Mouse (Mus musculus): Measurements from ENCODE around the gene Arf3. TPM values are rescaled to one million over a fixed set of nuclear protein-coding genes. Genes with fewer than 3 reads are reported as not detected.
A peak's percentile ranks its signal among the peaks of the same experiment; 100 is the strongest.

The Arf3 gene
- polyA plus RNA-seq, 2 experiments = 6.6 to 16.4 TPM

DNA sequence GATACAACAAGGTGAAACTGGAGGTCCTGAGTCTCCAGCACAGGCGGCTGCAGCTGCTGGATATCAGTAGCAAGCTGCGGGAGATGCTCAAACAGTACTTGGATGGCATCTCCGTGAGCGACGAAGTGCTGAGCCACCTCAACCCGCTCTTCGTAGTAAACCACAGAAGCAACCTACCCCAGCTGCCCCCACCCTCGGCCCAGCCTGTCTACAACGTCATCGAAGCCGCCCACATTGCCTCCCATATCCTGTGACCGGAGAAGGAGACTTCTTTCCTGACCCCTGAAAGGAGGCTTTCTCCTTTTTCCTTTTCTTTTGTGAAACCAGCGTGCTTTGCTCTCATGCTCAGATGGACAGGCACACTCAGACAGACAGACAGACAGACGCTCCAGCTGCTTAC is 40.2 kb downstream of the Arf3 start:
- Histone ChIP-seq H3K27me3 (ENCODE audit: control insufficient read depth, insufficient read depth, low read length) (no peaks in the 10 kb centered on the region; the same call in 1 of the 2 replicates), H3K4me3 (ENCODE audit: insufficient read depth in 1 of 2, low read depth in 2 of 2, low read length in 2 of 2) (no peak overlapping the region), H3K4me2 (ENCODE audit: low read depth) (no peak overlapping the region; the same call in 1 of the 2 replicates), H3K9me3 (ENCODE audit: control insufficient read depth, low read length) (no peaks in the 10 kb centered on the region), H3K36me3 (replicated peaks; ENCODE audit: control insufficient read depth, insufficient read depth, low read depth) (no peaks in the 10 kb centered on the region), H3K4me1 (replicated peaks; ENCODE audit: control insufficient read depth in 2 of 2, insufficient read depth in 2 of 2, low read length in 1 of 2) (0 out of 4 replicates have a peak, but pooled peaks cover 0 to 3% of the 10 kb centered on the region in 2 experiments), H3K27ac (no peak overlapping the region), H3K9ac (replicated peaks) (no peak overlapping the region)
- no peak for DNase-seq (ENCODE audit: low read depth in 3 of 3, low spot score in 3 of 3)
- 22% methylated on average over 14 of the region's 14 CpGs for WGBS (ENCODE audit: insufficient replicate concordance)
- ATAC-seq (ENCODE audit: insufficient read depth) = no peak
- TF ChIP-seq CTCF (IDR thresholded peaks at IDR 0.05; ENCODE audit: low read depth) (no peak), EP300 (IDR thresholded peaks at IDR 0.05; ENCODE audit: low read depth) (no peak)

DNA sequence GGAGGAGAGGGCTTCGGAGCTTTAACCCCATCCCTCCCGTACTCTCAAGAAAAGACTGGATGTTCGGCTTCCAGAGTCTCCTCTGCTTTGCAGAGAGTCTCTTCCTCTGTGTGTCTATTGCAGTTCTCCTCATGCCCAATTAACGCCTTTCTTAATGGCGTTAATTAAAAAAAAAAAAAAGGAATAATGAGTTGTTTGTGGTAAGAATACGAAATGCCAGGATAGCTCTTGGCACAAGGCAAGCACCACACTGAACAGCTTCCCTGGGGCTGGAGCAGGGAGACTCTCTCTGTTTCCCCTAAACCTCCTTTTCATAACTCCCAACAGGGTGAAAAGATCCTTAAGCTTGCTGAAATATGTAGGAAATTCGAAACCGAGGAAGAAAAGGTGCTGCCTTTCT is 40.8 kb downstream of the Arf3 start:
- WGBS (ENCODE audit: insufficient replicate concordance) = 74% methylated on average over 8 of the region's 8 CpGs
- no peaks in the 10 kb centered on the region; the same call in 1 of the 2 replicates for H3K27me3 ChIP-seq (ENCODE audit: control insufficient read depth, insufficient read depth, low read length)
- no peak for ATAC-seq (ENCODE audit: insufficient read depth)
- no peak overlapping the region for H3K27ac ChIP-seq
- H3K4me2 ChIP-seq (ENCODE audit: low read depth) = no peak overlapping the region
- H3K4me1 ChIP-seq (replicated peaks; ENCODE audit: control insufficient read depth in 2 of 2, insufficient read depth in 2 of 2, low read length in 1 of 2) = 0 out of 4 replicates have a peak, but pooled peaks cover 0 to 3% of the 10 kb centered on the region in 2 experiments
- TF ChIP-seq EP300 (IDR thresholded peaks at IDR 0.05; ENCODE audit: low read depth) (no peak), CTCF (IDR thresholded peaks at IDR 0.05; ENCODE audit: low read depth) (no peak)
- no peak overlapping the region for H3K9ac ChIP-seq (replicated peaks)
- no peak for DNase-seq (ENCODE audit: low read depth in 3 of 3, low spot score in 3 of 3)
- no peaks in the 10 kb centered on the region for H3K36me3 ChIP-seq (replicated peaks; ENCODE audit: control insufficient read depth, insufficient read depth, low read depth)
- no peaks in the 10 kb centered on the region for H3K9me3 ChIP-seq (ENCODE audit: control insufficient read depth, low read length)
- no peak overlapping the region for H3K4me3 ChIP-seq (ENCODE audit: insufficient read depth in 1 of 2, low read depth in 2 of 2, low read length in 2 of 2)

DNA sequence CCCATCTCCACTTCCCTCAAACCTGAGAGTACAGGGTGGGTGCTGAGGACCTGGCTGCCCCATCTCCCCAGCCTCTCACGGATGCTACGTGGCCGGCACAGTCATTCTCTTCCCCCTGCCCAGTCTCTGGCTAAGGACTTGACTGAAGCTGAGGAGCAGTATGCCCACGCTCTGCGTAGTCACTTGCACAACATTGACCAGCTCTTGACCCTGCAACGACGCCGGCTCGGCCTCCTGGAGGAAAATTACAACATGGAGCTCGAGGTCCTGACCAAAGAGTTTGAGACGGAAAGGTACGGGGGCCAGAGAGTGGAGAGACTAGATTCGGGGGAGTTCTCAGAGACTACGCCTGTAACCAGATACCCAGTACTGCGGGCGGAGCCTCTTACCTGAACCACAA is 45.7 kb downstream of the Arf3 start:
- Histone ChIP-seq H3K9ac (replicated peaks) (no peak overlapping the region), H3K36me3 (replicated peaks; ENCODE audit: control insufficient read depth, insufficient read depth, low read depth) (no peaks in the 10 kb centered on the region), H3K4me3 (ENCODE audit: insufficient read depth in 1 of 2, low read depth in 2 of 2, low read length in 2 of 2) (no peak overlapping the region), H3K27me3 (ENCODE audit: control insufficient read depth, insufficient read depth, low read length) (no peaks in the 10 kb centered on the region; the same call in 1 of the 2 replicates), H3K4me2 (ENCODE audit: low read depth) (no peak overlapping the region), H3K27ac (no peak overlapping the region), H3K4me1 (replicated peaks; ENCODE audit: control insufficient read depth in 2 of 2, insufficient read depth in 2 of 2, low read length in 1 of 2) (no peaks in the 10 kb centered on the region), H3K9me3 (ENCODE audit: control insufficient read depth, low read length) (no peaks in the 10 kb centered on the region)
- DNase-seq (ENCODE audit: low read depth in 3 of 3, low spot score in 3 of 3) (no peak), ATAC-seq (ENCODE audit: insufficient read depth) (no peak)
- WGBS (ENCODE audit: insufficient replicate concordance) = 53% methylated on average over 16 of the region's 16 CpGs
- TF ChIP-seq EP300 (IDR thresholded peaks at IDR 0.05; ENCODE audit: low read depth) = no peak
- no peak for TF ChIP-seq CTCF (IDR thresholded peaks at IDR 0.05; ENCODE audit: low read depth)

DNA sequence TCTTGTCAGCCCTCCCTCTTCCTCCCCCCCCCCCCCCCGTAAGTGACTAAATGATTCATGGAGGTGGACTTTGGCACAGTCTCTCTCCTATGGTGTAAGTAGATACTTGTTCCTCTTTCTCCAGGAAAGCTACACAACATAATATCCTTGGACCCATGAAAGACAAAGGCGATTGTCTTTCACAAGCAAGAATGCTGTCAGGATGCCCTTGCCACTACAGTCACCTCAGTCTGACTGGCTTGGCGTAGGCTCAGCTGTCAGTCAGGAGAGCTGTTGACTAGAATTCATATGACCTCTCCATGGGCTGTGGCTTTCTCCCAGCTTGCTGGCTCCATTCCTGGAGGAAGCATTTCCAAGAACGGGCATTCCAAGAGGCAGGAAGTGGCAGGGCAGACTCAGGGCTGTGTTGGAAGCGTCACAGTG is 48.8 kb downstream of the Arf3 start:
- H3K4me2 ChIP-seq (ENCODE audit: low read depth) = no peak overlapping the region
- no peaks in the 10 kb centered on the region for H3K9me3 ChIP-seq (ENCODE audit: control insufficient read depth, low read length)
- ATAC-seq (ENCODE audit: insufficient read depth) = no peak
- H3K36me3 ChIP-seq (replicated peaks; ENCODE audit: control insufficient read depth, insufficient read depth, low read depth) = no peaks in the 10 kb centered on the region
- TF ChIP-seq EP300 (IDR thresholded peaks at IDR 0.05; ENCODE audit: low read depth) (no peak), CTCF (IDR thresholded peaks at IDR 0.05; ENCODE audit: low read depth) (no peak)
- DNase-seq (ENCODE audit: low read depth in 3 of 3, low spot score in 3 of 3) = no peak
- H3K9ac ChIP-seq (replicated peaks) = no peak overlapping the region
- H3K27ac ChIP-seq = no peak overlapping the region
- no peaks in the 10 kb centered on the region for H3K4me1 ChIP-seq (replicated peaks; ENCODE audit: control insufficient read depth in 2 of 2, insufficient read depth in 2 of 2, low read length in 1 of 2)
- no peak overlapping the region for H3K4me3 ChIP-seq (ENCODE audit: insufficient read depth in 1 of 2, low read depth in 2 of 2, low read length in 2 of 2)
- H3K27me3 ChIP-seq (ENCODE audit: control insufficient read depth, insufficient read depth, low read length) = no peaks in the 10 kb centered on the region
- WGBS (ENCODE audit: insufficient replicate concordance) = 38% methylated on average over 5 of the region's 5 CpGs

DNA sequence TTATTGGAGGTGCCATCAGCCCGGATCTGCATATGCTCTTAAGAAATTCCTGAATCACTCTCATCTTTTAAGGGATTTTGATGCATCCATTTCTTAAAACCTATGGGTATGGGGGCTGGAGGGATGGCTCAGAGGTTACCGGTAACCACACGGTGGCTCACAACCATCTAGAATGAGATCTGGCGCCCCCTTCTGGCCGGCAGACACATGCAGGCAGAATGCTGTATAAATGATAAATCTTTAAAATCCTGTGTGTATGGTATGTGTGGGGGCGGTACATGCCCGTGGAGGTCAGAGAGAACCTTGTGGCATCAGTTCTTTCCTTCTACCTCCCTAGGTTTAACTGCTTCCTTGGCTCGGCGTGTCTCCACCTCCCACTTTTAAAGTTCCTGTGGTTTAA is 52.6 kb downstream of the Arf3 start:
- Histone ChIP-seq H3K27me3 (ENCODE audit: control insufficient read depth, insufficient read depth, low read length) (no peaks in the 10 kb centered on the region; the same call in 1 of the 2 replicates), H3K9ac (replicated peaks) (no peak overlapping the region), H3K36me3 (replicated peaks; ENCODE audit: control insufficient read depth, insufficient read depth, low read depth) (no peaks in the 10 kb centered on the region), H3K9me3 (ENCODE audit: control insufficient read depth, low read length) (no peaks in the 10 kb centered on the region), H3K27ac (no peak overlapping the region), H3K4me2 (ENCODE audit: low read depth) (no peak overlapping the region), H3K4me3 (ENCODE audit: insufficient read depth in 1 of 2, low read depth in 2 of 2, low read length in 2 of 2) (no peak overlapping the region), H3K4me1 (replicated peaks; ENCODE audit: control insufficient read depth in 2 of 2, insufficient read depth in 2 of 2, low read length in 1 of 2) (0 out of 4 replicates have a peak, but pooled peaks cover 0 to 3% of the 10 kb centered on the region in 2 experiments)
- DNase-seq (ENCODE audit: low read depth in 3 of 3, low spot score in 3 of 3) (peak in 2 of 3 experiments; percentile 33 to 40), ATAC-seq (ENCODE audit: insufficient read depth) (no peak)
- WGBS (ENCODE audit: insufficient replicate concordance) = 11% methylated on average over 9 of the region's 9 CpGs
- TF ChIP-seq EP300 (IDR thresholded peaks at IDR 0.05; ENCODE audit: low read depth) (no peak), CTCF (IDR thresholded peaks at IDR 0.05; ENCODE audit: low read depth) (peak; percentile 90)
